Mouse (Mus musculus) heart, postnatal 0 days (tissue): ENCODE measurements at regions not wholly inside any gene's neighbourhood (a gene's known extent, or its start where the extent isn't known, plus 50 kb on each side); places are given as distances from the start of the nearest gene placed in this dataset.

Experiments
- ATAC-seq: fragments of 200-750 bp; cut with Nextera tagmentation; 2 replicates; pipeline ENCODE4 v1.8.0; 2017; ENCODE audit warnings: low read depth, moderate number of reproducible peaks, moderate library complexity; ENCODE audit not compliant: insufficient read depth
- DNase-seq: peaks from one replicate; pipeline ENCODE4 v3.0.0-alpha.2; 2016; ENCODE audit warnings: low spot score
- H3K27ac ChIP-seq: fragments of 300-500 bp; sonication (generic); 2 replicates; pipeline ENCODE4 v1.5.1; 2014; ENCODE audit warnings: low read depth, mild to moderate bottlenecking
- H3K27me3 ChIP-seq: fragments of 300-500 bp; sonication (generic); 2 replicates; pipeline ENCODE4 v1.6.1; 2014; ENCODE audit warnings: low read length, mixed read lengths; ENCODE audit not compliant: control insufficient read depth, insufficient read depth
- H3K36me3 ChIP-seq: fragments of 300-500 bp; sonication (generic); replicated peaks from 2 replicates; pipeline ENCODE4 v1.6.1; 2014; ENCODE audit warnings: low read length, mixed read lengths; ENCODE audit not compliant: control insufficient read depth, insufficient read depth
- H3K4me1 ChIP-seq: fragments of 300-500 bp; sonication (generic); 2 replicates; pipeline ENCODE4 v1.6.1; 2014; ENCODE audit warnings: antibody characterized with exemption; ENCODE audit not compliant: control insufficient read depth, insufficient read depth
- H3K4me2 ChIP-seq: fragments of 300-500 bp; sonication (generic); 2 replicates; pipeline ENCODE4 v1.6.1; 2014; ENCODE audit warnings: low read depth, mild to moderate bottlenecking, low read length, moderate library complexity
- H3K4me3 ChIP-seq: fragments of 300-500 bp; sonication (generic); 2 replicates; pipeline ENCODE4 v1.5.1; 2014; ENCODE audit warnings: low read depth, low read length
- H3K9ac ChIP-seq: fragments of 300-500 bp; sonication (generic); replicated peaks from 2 replicates; pipeline ENCODE4 v1.6.1; 2014; ENCODE audit warnings: low read depth, low read length, mixed read lengths
- H3K9me3 ChIP-seq: fragments of 300-500 bp; sonication (generic); replicated peaks from 2 replicates; pipeline ENCODE4 v1.6.1; 2016; ENCODE audit warnings: low read length; ENCODE audit not compliant: control insufficient read depth
- CTCF ChIP-seq: IDR thresholded peaks from 2 replicates; pipeline ENCODE4 v1.5.1; 2016; ENCODE audit warnings: antibody characterized with exemption, control low read depth, low read depth
- EP300 ChIP-seq: IDR thresholded peaks from 2 replicates; pipeline ENCODE4 v1.6.1; 2016; ENCODE audit warnings: antibody characterized with exemption, low read depth
- WGBS: fragments of 180-500 bp; shearing (Covaris S2); extraction: QIAGEN DNeasy Blood & Tissue Kit; methylation state at CpG from one replicate; pipeline ENCODE4 v1.1.7; 2014; 5-methylcytosine and 5-hydroxymethylcytosine counted together

GRCm38 (mm10) chr2:166442997-166443396 lies 270.6 kb downstream of the Prex1 start:
- no peak for TF ChIP-seq EP300
- no peak for TF ChIP-seq CTCF
- Histone ChIP-seq H3K27ac (no peak overlapping the region), H3K9ac (no peak overlapping the region), H3K4me2 (no peak overlapping the region), H3K9me3 (no peaks in the 10 kb centered on the region), H3K4me3 (no peak overlapping the region), H3K36me3 (no peaks in the 10 kb centered on the region), H3K4me1 (peaks cover 14% of the 10 kb centered on the region), H3K27me3 (no peaks in the 10 kb centered on the region)
- no peak for ATAC-seq
- no peak for DNase-seq
- 55% methylated on average over 15 of the region's 15 CpGs for WGBS

- no peak overlapping the region for H3K4me2 ChIP-seq
- ATAC-seq: no peak
These were observed 273.5 kb downstream of the Prex1 start for GRCm38 (mm10) chr2:166439847-166440775.

GRCm38 (mm10) chr2:166438207-166438606 lies 275.4 kb downstream of the Prex1 start:
- no peaks in the 10 kb centered on the region for H3K9me3 ChIP-seq
- no peaks in the 10 kb centered on the region for H3K27me3 ChIP-seq
- ATAC-seq (no peak), DNase-seq (no peak)
- WGBS: 80% methylated on average over 9 of the region's 9 CpGs
- no peak for TF ChIP-seq EP300
- no peak for TF ChIP-seq CTCF
- no peak overlapping the region for H3K9ac ChIP-seq
- no peak overlapping the region for H3K4me3 ChIP-seq
- peaks cover 15% of the 10 kb centered on the region; the same call in 1 of the 2 replicates for H3K4me1 ChIP-seq
- H3K4me2 ChIP-seq: no peak overlapping the region
- no peak overlapping the region for H3K27ac ChIP-seq
- no peaks in the 10 kb centered on the region for H3K36me3 ChIP-seq

More at GRCm38 (mm10) chr2:166439847-166440775, 273.5 kb downstream of the Prex1 start:
- no peak for TF ChIP-seq EP300
- TF ChIP-seq CTCF: peak; percentile 48
- Histone ChIP-seq H3K4me3 (no peak overlapping the region), H3K36me3 (no peaks in the 10 kb centered on the region), H3K27ac (no peak overlapping the region), H3K4me1 (no peaks in the 10 kb centered on the region), H3K9ac (no peak overlapping the region), H3K9me3 (no peaks in the 10 kb centered on the region), H3K27me3 (no peaks in the 10 kb centered on the region)
- 71% methylated on average over 13 of the region's 13 CpGs for WGBS
- DNase-seq: no peak

GRCm38 (mm10) chr2:166434554-166434953 lies 279.1 kb downstream of the Prex1 start:
- no peak overlapping the region for H3K4me2 ChIP-seq
- TF ChIP-seq CTCF: no peak
- TF ChIP-seq EP300: no peak
- no peak for ATAC-seq
- peaks cover 19% of the 10 kb centered on the region; the same call in 1 of the 2 replicates for H3K4me1 ChIP-seq
- no peak overlapping the region for H3K4me3 ChIP-seq
- no peaks in the 10 kb centered on the region for H3K36me3 ChIP-seq
- H3K27me3 ChIP-seq: no peaks in the 10 kb centered on the region
- no peak for DNase-seq
- no peak overlapping the region for H3K27ac ChIP-seq
- H3K9me3 ChIP-seq: no peaks in the 10 kb centered on the region
- WGBS: 28% methylated on average over 8 of the region's 8 CpGs
- H3K9ac ChIP-seq: no peak overlapping the region

- Histone ChIP-seq H3K9me3 (no peaks in the 10 kb centered on the region), H3K27me3 (no peaks in the 10 kb centered on the region), H3K9ac (no peak overlapping the region), H3K27ac (no peak overlapping the region), H3K36me3 (no peaks in the 10 kb centered on the region), H3K4me1 (peaks cover 23% of the 10 kb centered on the region; the same call in 1 of the 2 replicates), H3K4me3 (no peak overlapping the region), H3K4me2 (no peak overlapping the region)
- DNase-seq (peak; percentile 66), ATAC-seq (0 out of 2 replicates have a peak, but pooled peaks have one; percentile 12)
- 48% methylated on average over 15 of the region's 15 CpGs for WGBS
- TF ChIP-seq EP300 (no peak), CTCF (no peak)
These were observed 278.3 kb upstream of the Sulf2 start for GRCm38 (mm10) chr2:166433655-166434333.
